Mouse (Mus musculus): Measurements from ENCODE around the gene Gm48551. TPM values are rescaled to one million over a fixed set of nuclear protein-coding genes. Genes with fewer than 3 reads are reported as not detected.

The Gm48551 gene
- total RNA-seq, 1 experiment: 1.8 TPM

GRCm38 (mm10) chr10:81389373-81389772 is 5.1 kb downstream of the Gm48551 start:
- TF ChIP-seq HCFC1 (IDR thresholded peaks at IDR 0.05; ENCODE audit: borderline replicate concordance, insufficient read depth, low read length) (no peak), MAFK (IDR thresholded peaks at IDR 0.05; ENCODE audit: insufficient read depth, low read depth, low read length) (no peak), CHD2 (IDR thresholded peaks at IDR 0.05; ENCODE audit: low read depth, low read length) (no peak), ZC3H11A (IDR thresholded peaks at IDR 0.05; ENCODE audit: borderline replicate concordance, low read depth, low read length) (no peak), ZNF384 (IDR thresholded peaks at IDR 0.05; ENCODE audit: low read depth, low read length) (no peak)
- Histone ChIP-seq H3K27ac (ENCODE audit: insufficient read depth, low read depth, low read length, poor library complexity, severe bottlenecking) (no peak overlapping the region), H3K9me3 (ENCODE audit: control insufficient read depth, insufficient read depth, low read depth, low read length) (no peaks in the 10 kb centered on the region), H3K4me1 (ENCODE audit: control insufficient read depth in 2 of 2, insufficient read depth in 2 of 2, low read length in 2 of 2, poor library complexity in 1 of 2) (peaks cover 0 to 19% of the 10 kb centered on the region in 2 experiments; a peak in 2 of 4 replicates), H3K4me3 (ENCODE audit: insufficient read depth in 1 of 2, low read depth in 1 of 2, low read length in 2 of 2, poor library complexity in 1 of 2, severe bottlenecking in 1 of 2) (no peak overlapping the region), H3K9ac (ENCODE audit: insufficient read depth, low read depth, low read length, poor library complexity, severe bottlenecking) (no peak overlapping the region), H3K36me3 (ENCODE audit: control insufficient read depth, insufficient read depth, low read length, poor library complexity, severe bottlenecking) (peaks cover 35% of the 10 kb centered on the region)
- DNase-seq (ENCODE audit: low read depth, low spot score): no peak
- in situ Hi-C loops (cut with MboI; ENCODE audit: low sequenced_read_pairs in 2 of 2, unreplicated experiment in 2 of 2): no loop called here

GRCm38 (mm10) chr10:81389801-81390677 is 5.8 kb downstream of the Gm48551 start:
- Histone ChIP-seq H3K4me1 (ENCODE audit: control insufficient read depth in 2 of 2, insufficient read depth in 2 of 2, low read length in 2 of 2, poor library complexity in 1 of 2) (peaks cover 0 to 19% of the 10 kb centered on the region in 2 experiments; a peak in 2 of 4 replicates), H3K9me3 (ENCODE audit: control insufficient read depth, insufficient read depth, low read depth, low read length) (no peaks in the 10 kb centered on the region), H3K36me3 (ENCODE audit: control insufficient read depth, insufficient read depth, low read length, poor library complexity, severe bottlenecking) (peaks cover 35% of the 10 kb centered on the region), H3K27ac (ENCODE audit: insufficient read depth, low read depth, low read length, poor library complexity, severe bottlenecking) (no peak overlapping the region), H3K9ac (ENCODE audit: insufficient read depth, low read depth, low read length, poor library complexity, severe bottlenecking) (no peak overlapping the region), H3K4me3 (ENCODE audit: insufficient read depth in 1 of 2, low read depth in 1 of 2, low read length in 2 of 2, poor library complexity in 1 of 2, severe bottlenecking in 1 of 2) (no peak overlapping the region)
- TF ChIP-seq ZC3H11A (IDR thresholded peaks at IDR 0.05; ENCODE audit: borderline replicate concordance, low read depth, low read length) (no peak; the same call in 1 of the 2 replicates), MAFK (IDR thresholded peaks at IDR 0.05; ENCODE audit: insufficient read depth, low read depth, low read length) (no peak)
- no peak for DNase-seq (ENCODE audit: low read depth, low spot score)
- in situ Hi-C loops (cut with MboI; ENCODE audit: low sequenced_read_pairs in 2 of 2, unreplicated experiment in 2 of 2): no loop called here

- no peak for DNase-seq (ENCODE audit: low read depth, low spot score)
- Histone ChIP-seq H3K27ac (ENCODE audit: insufficient read depth, low read depth, low read length, poor library complexity, severe bottlenecking) (no peak overlapping the region), H3K4me3 (ENCODE audit: insufficient read depth in 1 of 2, low read depth in 1 of 2, low read length in 2 of 2, poor library complexity in 1 of 2, severe bottlenecking in 1 of 2) (no peak overlapping the region), H3K9me3 (ENCODE audit: control insufficient read depth, insufficient read depth, low read depth, low read length) (no peaks in the 10 kb centered on the region), H3K9ac (ENCODE audit: insufficient read depth, low read depth, low read length, poor library complexity, severe bottlenecking) (no peak overlapping the region), H3K36me3 (ENCODE audit: control insufficient read depth, insufficient read depth, low read length, poor library complexity, severe bottlenecking) (peaks cover 34% of the 10 kb centered on the region), H3K4me1 (ENCODE audit: control insufficient read depth in 2 of 2, insufficient read depth in 2 of 2, low read length in 2 of 2, poor library complexity in 1 of 2) (peaks cover 0 to 19% of the 10 kb centered on the region in 2 experiments; a peak in 2 of 4 replicates)
- in situ Hi-C loops (cut with MboI; ENCODE audit: low sequenced_read_pairs in 2 of 2, unreplicated experiment in 2 of 2): no loop called here
- no peak for TF ChIP-seq HCFC1 (IDR thresholded peaks at IDR 0.05; ENCODE audit: borderline replicate concordance, insufficient read depth, low read length)
- TF ChIP-seq ZC3H11A (IDR thresholded peaks at IDR 0.05; ENCODE audit: borderline replicate concordance, low read depth, low read length): no peak
- TF ChIP-seq MAFK (IDR thresholded peaks at IDR 0.05; ENCODE audit: insufficient read depth, low read depth, low read length): no peak
- no peak for TF ChIP-seq ZNF384 (IDR thresholded peaks at IDR 0.05; ENCODE audit: low read depth, low read length)
- no peak for TF ChIP-seq CHD2 (IDR thresholded peaks at IDR 0.05; ENCODE audit: low read depth, low read length)
Observed at GRCm38 (mm10) chr10:81390678-81390965, 6.4 kb downstream of the Gm48551 start.

- peaks cover 18% of the 10 kb centered on the region for H3K36me3 ChIP-seq (ENCODE audit: control insufficient read depth, insufficient read depth, low read length, poor library complexity, severe bottlenecking)
- in situ Hi-C loops (cut with MboI; ENCODE audit: low sequenced_read_pairs in 2 of 2, unreplicated experiment in 2 of 2): no loop called here
- no peak overlapping the region for H3K27ac ChIP-seq (ENCODE audit: insufficient read depth, low read depth, low read length, poor library complexity, severe bottlenecking)
- H3K4me3 ChIP-seq (ENCODE audit: insufficient read depth in 1 of 2, low read depth in 1 of 2, low read length in 2 of 2, poor library complexity in 1 of 2, severe bottlenecking in 1 of 2): no peak overlapping the region
- H3K4me1 ChIP-seq (ENCODE audit: control insufficient read depth in 2 of 2, insufficient read depth in 2 of 2, low read length in 2 of 2, poor library complexity in 1 of 2): peaks cover 0 to 21% of the 10 kb centered on the region in 2 experiments; a peak in 2 of 4 replicates
- H3K9me3 ChIP-seq (ENCODE audit: control insufficient read depth, insufficient read depth, low read depth, low read length): no peaks in the 10 kb centered on the region
- no peak for DNase-seq (ENCODE audit: low read depth, low spot score)
- TF ChIP-seq MAFK (IDR thresholded peaks at IDR 0.05; ENCODE audit: insufficient read depth, low read depth, low read length) (no peak), ZC3H11A (IDR thresholded peaks at IDR 0.05; ENCODE audit: borderline replicate concordance, low read depth, low read length) (no peak), HCFC1 (IDR thresholded peaks at IDR 0.05; ENCODE audit: borderline replicate concordance, insufficient read depth, low read length) (no peak), CHD2 (IDR thresholded peaks at IDR 0.05; ENCODE audit: low read depth, low read length) (no peak), ZNF384 (IDR thresholded peaks at IDR 0.05; ENCODE audit: low read depth, low read length) (no peak)
- no peak overlapping the region for H3K9ac ChIP-seq (ENCODE audit: insufficient read depth, low read depth, low read length, poor library complexity, severe bottlenecking)
Observed at GRCm38 (mm10) chr10:81392270-81392669, 8.0 kb downstream of the Gm48551 start.
